Mouse (Mus musculus): Measurements from ENCODE around the gene Cdh20. TPM values are rescaled to one million over a fixed set of nuclear protein-coding genes. Genes with fewer than 3 reads are reported as not detected.
"Not testable (repeated sequence)": the region's sequence is repeated elsewhere in the genome, so short reads cannot be mapped to it uniquely, and the experiment has no call there.

The Cdh20 gene
- total RNA-seq, 2 experiments from 2014 or later = 19.3 to 20.0 TPM

DNA sequence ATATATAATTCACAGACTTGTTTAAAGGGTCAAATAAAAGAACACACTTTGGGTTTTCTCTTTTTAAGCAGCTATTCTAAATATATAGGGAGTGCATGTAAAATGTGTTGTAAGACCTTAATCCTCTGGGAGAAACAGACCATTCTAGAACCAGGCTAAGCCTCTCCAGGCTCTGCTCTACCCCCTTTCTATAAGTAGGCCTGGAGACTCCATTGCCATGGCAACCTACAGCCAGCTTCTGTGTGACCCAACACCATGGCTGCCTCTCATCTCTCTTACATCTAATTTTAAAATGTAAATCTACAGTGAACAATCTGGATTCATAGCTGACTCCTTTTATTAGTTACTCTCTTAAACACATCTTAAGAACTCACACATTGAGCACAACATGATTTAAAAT, 133.5 kb downstream of the Cdh20 start:
- peak in 1 of 2 experiments; percentile 51 for DNase-seq (ENCODE audit: low spot score in 2 of 2)
- intact Hi-C loops (cut with DNase I) = loop anchor here (2.0 kb wide), 1 partner anchor 129 kb away; no protein-coding TSS in a partner anchor

DNA sequence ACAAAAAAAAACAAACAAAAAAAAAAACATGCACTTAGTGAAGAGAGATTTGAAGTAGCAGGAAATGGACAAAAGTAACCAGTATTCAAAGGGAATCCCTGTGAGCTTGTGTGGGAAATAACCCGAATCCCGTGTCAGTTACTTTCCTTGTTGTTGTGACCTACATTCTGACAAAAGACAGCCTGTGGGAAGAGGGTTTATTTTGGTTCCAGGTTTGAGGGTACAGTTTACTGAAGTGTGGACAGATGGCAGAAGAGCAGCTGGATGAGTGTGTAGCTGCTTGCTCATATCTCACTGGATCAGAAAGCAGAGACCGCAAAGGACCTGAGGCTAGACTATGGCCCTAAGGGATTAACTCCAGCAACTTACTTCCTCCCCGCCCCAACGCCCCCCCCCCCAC, 135.1 kb downstream of the Cdh20 start:
- intact Hi-C loops (cut with DNase I) = loop anchor here (2.0 kb wide), 1 partner anchor 131 kb away; no protein-coding TSS in a partner anchor

DNA sequence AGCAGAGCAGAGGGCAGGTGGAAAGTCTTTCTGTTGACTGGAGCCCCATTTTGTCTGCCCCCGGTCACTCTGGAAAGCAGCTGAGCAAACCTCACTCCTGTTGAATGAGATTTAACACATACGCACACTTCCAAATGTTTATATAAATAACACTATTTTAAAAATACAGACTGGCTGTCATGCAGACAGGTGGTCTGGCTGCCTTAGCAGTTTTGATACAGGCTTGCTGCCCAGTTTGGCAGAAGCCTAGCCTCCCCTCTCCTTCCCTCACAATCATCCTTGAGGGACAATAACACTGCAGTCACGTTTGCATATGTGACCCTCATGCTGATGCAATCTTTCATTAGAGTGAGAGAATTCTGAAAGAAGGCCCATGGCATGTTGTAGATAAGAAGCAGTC, 144.1 kb downstream of the Cdh20 start:
- DNase-seq (ENCODE audit: low spot score in 2 of 2) = no peak
- intact Hi-C loops (cut with DNase I) = no loop called here

More for the DNA sequence above, 135.1 kb downstream of the Cdh20 start:
- DNase-seq (ENCODE audit: low spot score in 2 of 2) = peak in 1 of 2 experiments; percentile 66

DNA sequence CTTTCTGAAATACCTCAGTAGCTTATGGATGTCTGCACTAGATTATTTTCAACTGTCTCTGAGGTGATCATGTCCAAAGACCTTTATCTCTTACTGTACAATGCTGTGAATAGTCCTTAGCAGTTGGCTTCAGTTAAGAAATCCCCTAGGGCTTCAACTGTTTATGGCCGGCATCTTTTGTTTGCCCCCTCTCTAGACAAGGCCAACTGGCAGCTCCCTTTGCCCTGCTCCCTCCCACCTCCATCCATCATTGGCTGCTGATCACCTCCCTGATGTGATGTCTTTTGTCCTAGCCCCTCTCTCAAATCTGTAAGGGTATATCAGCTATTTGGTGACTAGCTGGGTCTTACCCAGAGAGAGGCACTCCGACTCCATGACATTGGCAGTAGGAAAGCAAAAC, 148.2 kb downstream of the Cdh20 start:
- no peak for DNase-seq (ENCODE audit: low spot score in 2 of 2)
- intact Hi-C loops (cut with DNase I) = no loop called here

DNA sequence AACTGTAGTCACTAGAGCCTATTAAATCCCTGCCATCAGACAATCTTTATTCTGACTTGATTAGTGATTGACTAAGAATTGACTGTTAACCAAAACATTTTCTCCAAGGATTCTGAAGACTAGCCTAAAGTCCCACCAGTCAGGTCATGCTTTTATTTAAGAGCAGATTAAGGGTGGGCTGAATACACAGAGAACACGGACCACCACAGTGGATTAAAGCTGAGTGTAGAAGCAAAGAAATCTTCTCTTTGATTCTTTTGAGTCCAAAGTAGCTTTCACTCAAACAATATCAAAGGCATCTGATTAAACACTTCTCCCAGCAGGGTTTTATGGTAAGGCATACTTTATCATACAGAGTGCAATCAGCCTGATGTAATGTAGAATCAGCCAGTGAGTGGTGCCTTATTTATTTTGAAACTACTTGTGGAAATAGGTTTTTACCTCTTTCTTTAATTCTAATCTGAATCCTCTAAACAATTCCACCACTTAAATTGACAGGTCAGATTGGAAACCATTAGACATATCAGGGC, 149.0 kb downstream of the Cdh20 start:
- intact Hi-C loops (cut with DNase I) = no loop called here
- DNase-seq (ENCODE audit: low spot score in 2 of 2) = no peak

DNA sequence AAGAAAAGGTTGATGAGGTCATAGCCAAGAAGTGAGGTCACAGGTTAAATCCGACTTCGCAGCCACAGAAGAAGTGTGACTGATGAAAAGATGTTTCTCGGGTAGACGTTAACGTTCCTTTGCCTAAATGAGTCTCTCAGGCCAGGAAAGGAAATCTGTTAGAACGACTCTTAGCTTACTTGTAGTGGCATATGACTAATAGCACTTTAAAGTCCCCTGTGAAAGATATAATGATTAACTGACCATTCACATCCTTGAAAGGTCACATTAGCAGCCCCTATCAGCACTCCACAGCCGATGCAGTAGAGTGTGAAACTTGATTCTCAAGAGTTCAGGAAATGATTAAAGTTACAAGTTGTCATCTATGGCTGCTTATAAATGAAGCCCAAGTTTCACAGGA, 164.7 kb downstream of the Cdh20 start:
- intact Hi-C loops (cut with DNase I) = no loop called here
- no peak for DNase-seq (ENCODE audit: low spot score in 2 of 2)

DNA sequence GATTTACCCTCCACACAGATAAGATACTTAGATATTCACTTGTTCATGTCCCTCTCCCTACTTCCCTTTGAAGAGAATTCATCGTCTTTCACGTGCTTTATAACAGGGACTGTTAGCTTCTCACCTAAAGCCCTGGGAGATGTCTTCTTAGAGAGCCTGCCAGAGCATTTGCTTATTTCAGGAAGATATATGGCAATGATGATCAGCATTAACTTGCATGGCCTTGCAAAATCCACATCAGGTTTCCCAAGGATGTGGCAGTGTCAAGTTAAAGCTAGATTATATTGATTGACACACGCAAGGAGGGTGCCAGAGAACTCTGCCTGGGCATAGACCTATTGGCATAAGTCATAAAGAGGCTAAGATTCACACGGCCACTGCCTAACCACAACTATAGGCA, 168.6 kb downstream of the Cdh20 start:
- DNase-seq (ENCODE audit: low spot score in 2 of 2) = no peak
- intact Hi-C loops (cut with DNase I) = no loop called here

DNA sequence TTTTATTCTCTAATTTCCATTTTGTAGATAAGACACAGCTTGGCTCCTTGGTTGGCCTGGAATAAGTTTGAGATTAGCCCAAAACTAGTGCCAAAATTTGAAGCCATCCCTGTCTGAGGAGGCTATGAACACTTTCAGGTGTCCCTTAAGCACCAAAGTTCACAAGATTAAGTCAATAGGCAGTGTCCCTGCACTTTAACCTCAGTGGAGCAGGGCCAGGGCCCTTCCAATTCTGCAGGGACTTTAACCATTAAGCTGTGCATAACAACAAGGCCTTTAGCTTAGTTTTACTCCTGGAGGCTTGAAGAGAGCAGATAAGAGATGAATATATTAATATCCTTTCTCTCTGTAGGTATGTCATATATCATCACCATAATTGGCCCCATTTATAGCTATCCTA, 170.8 kb downstream of the Cdh20 start:
- intact Hi-C loops (cut with DNase I) = no loop called here
- no peak for DNase-seq (ENCODE audit: low spot score in 2 of 2)

DNA sequence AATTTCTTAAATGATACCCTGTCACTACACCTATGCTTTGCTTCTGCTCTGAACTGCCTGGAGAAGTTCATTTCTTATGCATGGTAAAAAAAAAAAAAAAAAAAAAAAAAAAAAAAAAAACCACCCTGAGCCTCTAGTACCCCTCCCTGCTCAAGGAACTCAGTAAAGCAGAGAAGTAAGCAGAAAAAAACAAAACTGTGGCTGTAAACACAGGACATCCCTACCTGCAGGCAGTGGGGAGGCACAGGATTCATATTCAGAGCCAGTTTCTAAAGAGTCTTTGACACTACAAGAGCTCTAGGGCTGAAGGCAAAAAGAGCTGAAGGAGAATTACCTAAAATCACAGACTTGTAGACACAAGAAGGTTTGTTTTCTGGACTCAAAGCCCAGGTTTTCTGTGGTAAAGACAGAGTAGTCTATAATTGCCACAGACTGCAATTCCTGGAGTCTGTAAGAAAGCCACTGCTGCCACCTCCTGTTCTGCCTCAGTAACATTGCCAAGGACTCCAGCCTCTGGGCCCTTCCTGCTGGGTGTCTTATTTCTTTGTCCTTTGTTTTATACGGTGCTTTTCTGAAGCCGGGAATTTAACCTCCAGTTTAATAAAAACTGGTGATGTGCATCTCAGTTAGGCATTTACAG, 176.3 kb downstream of the Cdh20 start:
- intact Hi-C loops (cut with DNase I) = loop anchor here (2.0 to 5.0 kb wide), 2 partner anchors 317 to 958 kb away; no protein-coding TSS in a partner anchor
- DNase-seq (ENCODE audit: low spot score in 2 of 2) = peak; percentile 50 to 73

DNA sequence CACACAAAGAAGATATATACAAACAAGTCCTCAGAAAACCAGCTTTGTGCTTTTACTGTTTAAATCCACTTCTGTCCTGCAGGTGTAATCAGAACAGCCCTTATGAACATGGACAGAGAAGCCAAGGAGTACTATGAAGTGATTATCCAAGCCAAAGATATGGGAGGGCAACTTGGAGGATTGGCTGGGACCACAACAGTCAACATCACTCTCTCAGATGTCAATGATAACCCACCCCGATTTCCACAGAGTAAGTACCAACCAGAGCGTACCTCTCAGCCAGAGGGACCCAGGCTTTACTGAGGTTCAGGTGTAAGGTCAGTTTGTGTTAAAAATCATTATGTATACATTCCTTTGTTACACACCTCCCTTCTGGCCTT, 176.8 kb downstream of the Cdh20 start:
- no peak for DNase-seq (ENCODE audit: low spot score in 2 of 2)
- intact Hi-C loops (cut with DNase I) = loop anchor here (2.0 to 5.0 kb wide), 2 partner anchors 318 to 958 kb away; no protein-coding TSS in a partner anchor

DNA sequence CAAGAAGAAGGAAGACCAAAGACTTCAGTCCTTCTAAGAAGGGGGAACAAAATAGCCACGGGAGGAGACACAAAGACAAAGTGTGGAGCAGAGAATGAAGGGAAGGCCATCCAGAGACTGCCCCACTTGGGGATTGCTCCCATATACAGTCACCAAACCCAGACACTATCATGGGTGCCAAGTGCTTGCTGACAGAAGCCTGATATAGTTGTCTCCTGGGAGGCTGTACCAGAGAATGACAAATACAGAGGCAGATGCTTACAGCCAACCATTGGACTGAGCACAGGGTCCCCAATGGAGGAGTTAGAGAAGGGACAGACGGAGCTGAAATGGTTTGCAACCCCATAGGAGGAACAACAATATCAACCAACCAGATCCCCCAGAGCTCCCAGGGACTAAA, 181.3 kb downstream of the Cdh20 start:
- intact Hi-C loops (cut with DNase I) = loop anchor here (5.0 kb wide), 1 partner anchor 322 kb away; no protein-coding TSS in a partner anchor
- DNase-seq (ENCODE audit: low spot score in 2 of 2) = not testable (repeated sequence)

DNA sequence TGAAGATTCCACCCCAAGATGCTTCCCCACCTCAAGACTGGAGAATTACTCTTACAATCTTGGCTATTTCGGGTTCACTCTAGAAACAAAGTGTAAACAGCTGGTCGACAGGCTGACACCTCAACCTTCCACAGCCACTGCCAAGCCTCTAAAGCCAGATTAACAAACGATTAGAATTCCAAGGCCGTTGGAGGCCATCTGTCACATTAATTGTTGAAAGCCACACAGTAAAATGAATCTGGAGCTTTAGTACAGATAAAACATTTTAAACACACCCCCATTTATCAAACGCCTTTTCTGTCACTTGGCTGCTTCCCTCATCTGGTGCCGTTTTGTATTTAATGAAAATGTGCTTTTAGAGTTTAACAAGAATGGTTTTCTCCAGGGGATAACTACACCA, 188.7 kb downstream of the Cdh20 start:
- no peak for DNase-seq (ENCODE audit: low spot score in 2 of 2)
- intact Hi-C loops (cut with DNase I) = no loop called here

DNA sequence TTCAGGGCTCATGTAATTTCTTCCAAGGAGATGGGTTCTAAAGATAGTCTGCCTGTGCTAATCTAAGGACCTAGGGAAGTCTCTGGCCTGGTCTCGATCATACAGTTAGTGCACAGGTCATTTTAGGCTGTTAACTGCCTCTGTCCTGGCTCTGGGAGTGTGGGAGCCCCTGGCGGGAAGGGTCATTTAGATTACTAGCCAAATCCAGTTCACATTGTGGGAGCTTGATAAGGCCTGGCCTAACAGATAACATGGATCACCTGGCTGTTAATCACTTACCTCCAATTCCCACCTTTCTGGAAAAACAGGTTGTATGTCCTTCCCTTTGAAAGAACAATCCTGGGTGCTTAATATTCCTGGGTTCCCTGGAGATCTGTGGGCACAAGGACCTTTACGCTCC, 193.3 kb downstream of the Cdh20 start:
- no peak for DNase-seq (ENCODE audit: low spot score in 2 of 2)
- intact Hi-C loops (cut with DNase I) = no loop called here

DNA sequence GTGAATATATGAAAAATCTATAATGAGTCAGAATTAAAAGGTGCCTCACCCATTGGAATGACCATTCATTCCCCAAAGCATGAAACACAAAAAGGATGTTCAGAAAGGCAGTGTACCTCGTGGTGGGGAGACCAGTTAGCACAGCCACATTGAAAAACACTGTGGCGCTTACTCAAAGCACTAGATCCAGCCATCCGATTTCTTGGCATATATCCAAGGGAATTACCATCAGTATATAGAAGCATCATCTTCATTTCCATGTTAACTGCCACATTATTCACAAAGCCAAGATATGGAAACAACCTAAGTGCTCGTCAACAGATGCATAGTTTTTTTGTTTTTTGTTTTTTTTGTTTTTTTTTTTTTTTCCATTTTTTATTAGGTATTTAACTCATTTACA, 193.9 kb downstream of the Cdh20 start:
- intact Hi-C loops (cut with DNase I) = no loop called here
- no peak for DNase-seq (ENCODE audit: low spot score in 2 of 2)

DNA sequence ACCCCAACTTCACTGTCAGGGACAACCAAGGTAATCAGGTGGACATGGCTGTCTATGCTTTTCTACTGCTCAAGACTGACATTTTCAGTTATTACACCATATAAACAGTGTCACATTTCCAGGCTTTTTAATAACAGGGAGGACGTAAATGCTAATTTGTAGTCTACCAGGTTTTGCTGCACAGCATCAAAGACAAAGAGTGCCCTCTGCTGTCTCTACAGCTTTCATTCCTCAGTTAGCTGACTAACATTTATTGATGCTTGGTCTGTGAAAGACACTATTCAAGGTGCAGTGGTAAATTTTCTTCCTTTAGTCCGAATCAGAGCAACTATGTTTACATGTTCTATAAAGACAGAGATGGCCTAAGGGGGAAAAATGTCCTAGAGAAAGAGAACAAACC, 210.7 kb downstream of the Cdh20 start:
- intact Hi-C loops (cut with DNase I) = loop anchor here (5.0 kb wide), 1 partner anchor 992 kb away; no protein-coding TSS in a partner anchor
- DNase-seq (ENCODE audit: low spot score in 2 of 2) = peak in 1 of 2 experiments; percentile 49

DNA sequence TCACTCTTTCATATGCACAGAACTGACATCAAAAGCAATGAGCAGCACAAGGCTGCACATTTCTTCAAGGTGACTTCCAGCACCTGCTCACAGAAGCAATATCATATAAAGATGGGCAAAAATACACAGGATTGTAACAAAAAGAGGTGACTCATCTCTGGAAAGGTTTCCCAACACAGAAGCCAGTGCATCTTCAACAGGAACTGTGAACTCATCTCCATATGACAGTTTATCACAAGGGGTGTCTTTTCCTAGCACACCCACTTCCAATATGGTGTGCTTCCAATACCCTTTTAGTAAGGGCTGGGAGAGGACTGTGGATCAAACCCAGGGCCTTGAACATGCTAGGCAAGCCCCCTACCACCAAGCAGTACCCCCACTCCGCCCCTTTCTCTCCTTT, 211.9 kb downstream of the Cdh20 start:
- DNase-seq (ENCODE audit: low spot score in 2 of 2) = peak in 1 of 2 experiments; percentile 41
- intact Hi-C loops (cut with DNase I) = no loop called here

DNA sequence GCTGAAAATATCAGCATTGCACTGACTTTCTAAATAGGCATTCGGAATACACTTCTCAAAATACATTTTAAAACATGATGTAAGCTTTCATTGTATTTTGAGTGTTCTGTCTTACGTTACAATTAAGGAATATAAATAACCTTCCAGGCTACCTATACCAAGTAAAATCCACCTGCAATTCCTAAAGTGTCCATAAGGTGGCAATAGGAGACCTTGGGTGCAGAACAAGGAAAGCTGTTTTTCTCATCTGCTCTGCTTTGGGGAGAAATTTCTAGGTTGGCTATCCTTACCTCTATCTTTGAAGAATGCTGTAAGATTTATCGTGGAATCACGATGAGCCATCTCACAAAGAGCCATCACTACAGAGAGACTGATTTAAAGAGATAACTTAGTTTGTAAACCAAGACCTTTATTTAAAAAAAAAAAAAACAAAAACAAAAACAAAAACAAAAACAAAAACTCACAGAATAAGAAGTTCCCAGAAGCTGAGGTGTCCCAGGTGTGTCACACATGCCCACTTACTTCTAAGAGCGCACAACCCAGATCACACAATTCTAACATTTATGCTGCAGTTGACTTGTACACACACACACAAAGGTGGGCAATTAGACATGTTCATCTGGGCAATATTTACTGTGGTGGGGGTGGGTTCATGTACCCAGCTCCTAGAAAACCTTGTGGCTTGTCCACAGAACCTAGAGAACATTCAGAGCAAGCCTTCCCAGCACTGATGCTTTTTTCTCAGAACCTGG, 218.1 kb downstream of the Cdh20 start:
- intact Hi-C loops (cut with DNase I) = loop anchor here (1.0 kb wide), 1 partner anchor 644 kb away; no protein-coding TSS in a partner anchor
- peak; percentile 59 to 69 for DNase-seq (ENCODE audit: low spot score in 2 of 2)

DNA sequence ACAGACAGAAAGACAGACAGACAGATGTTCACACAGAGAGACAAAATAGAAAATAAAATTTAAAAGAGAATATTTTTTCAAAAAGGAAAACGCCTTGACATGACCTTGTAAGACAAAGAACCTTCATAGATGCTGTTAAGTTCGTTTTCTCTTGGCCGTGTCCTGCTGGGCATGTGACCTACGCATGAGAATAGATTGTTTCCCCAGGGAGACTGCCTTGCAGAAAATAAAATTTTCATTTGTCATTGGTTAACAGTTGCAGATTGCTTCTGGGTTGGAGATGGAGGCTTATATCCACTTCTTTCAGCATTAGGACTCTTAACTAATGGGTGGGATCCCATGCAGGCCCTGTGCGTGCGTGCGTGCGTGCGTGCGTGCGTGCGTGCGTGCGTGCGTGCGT, 219.2 kb downstream of the Cdh20 start:
- no peak for DNase-seq (ENCODE audit: low spot score in 2 of 2)
- intact Hi-C loops (cut with DNase I) = no loop called here

DNA sequence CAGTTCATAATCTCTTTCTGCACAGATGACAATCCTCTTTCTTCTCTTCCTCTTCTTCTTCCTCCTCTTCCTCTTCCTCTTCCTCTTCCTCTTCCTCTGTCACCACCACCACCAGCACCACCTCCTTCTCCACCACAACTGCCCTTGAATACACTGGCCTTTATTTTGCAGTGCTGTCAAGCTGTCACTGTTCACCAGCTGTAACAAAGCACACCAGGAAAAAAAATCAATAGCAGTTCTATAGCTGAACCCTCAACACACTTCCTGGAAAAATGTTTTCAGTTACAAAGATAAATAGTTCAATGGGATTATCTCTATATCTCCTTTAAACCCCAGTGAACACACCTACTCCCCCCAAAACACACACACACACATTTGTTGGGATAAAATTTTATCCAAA, 224.1 kb downstream of the Cdh20 start:
- DNase-seq (ENCODE audit: low spot score in 2 of 2) = no peak
- intact Hi-C loops (cut with DNase I) = no loop called here

DNA sequence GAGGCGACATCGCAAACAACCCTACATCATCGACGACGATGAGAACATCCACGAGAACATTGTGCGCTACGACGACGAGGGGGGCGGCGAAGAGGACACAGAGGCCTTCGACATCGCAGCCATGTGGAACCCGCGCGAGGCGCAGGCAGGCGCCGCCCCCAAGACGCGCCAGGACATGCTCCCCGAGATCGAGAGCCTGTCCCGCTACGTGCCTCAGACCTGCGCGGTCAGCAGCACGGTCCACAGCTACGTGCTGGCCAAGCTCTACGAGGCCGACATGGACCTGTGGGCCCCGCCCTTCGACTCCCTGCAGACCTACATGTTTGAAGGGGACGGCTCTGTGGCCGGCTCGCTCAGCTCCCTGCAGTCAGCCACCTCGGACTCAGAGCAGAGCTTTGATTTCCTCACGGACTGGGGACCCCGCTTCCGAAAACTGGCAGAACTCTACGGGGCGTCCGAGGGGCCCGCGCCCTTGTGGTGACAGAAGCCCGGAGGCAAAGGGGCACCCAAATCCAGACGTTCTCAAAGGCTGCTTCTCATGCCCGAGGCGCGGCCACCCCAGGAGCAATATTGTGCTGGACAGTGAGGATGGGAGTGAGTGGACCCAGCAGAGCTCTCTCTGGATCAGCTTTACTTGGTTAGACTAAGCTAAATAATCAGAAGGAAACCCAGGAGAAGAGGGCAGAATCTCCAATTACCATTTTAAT, 225.7 kb downstream of the Cdh20 start:
- intact Hi-C loops (cut with DNase I) = no loop called here

More for the DNA sequence above, 225.7 kb downstream of the Cdh20 start:
- DNase-seq (ENCODE audit: low spot score in 2 of 2) = no peak

Data from left cerebral cortex, postnatal 25 days (tissue).